Mouse (Mus musculus) forebrain, embryonic 14.5 days (tissue): Measurements from ENCODE around the gene Il1rapl1. TPM values are rescaled to one million over a fixed set of nuclear protein-coding genes. Genes with fewer than 3 reads are reported as not detected.

Experiments used
- ATAC-seq: fragments of 200-750 bp; cut with Nextera tagmentation; 2 replicates; pipeline ENCODE4 v1.8.0; 2017; ENCODE audit warnings: mild to moderate bottlenecking, moderate library complexity
- DNase-seq: peaks from one replicate; pipeline ENCODE4 v3.0.0-alpha.2; 2015; ENCODE audit warnings: low spot score
- H3K27ac ChIP-seq: fragments of 300-500 bp; sonication (generic); 2 replicates; pipeline ENCODE4 v1.5.1; 2014; ENCODE audit warnings: low read depth, mild to moderate bottlenecking, control low read depth, low read length, moderate library complexity
- H3K27me3 ChIP-seq: fragments of 300-500 bp; sonication (generic); replicated peaks from 2 replicates; pipeline ENCODE4 v1.6.1; 2014; ENCODE audit warnings: low read length, control low read depth, mixed read lengths; ENCODE audit not compliant: control insufficient read depth, insufficient read depth
- H3K36me3 ChIP-seq: fragments of 300-500 bp; sonication (generic); 2 replicates; pipeline ENCODE4 v1.6.1; 2014; ENCODE audit warnings: low read length, control low read depth; ENCODE audit not compliant: control insufficient read depth, insufficient read depth
- H3K4me1 ChIP-seq: fragments of 300-500 bp; sonication (generic); 2 replicates; pipeline ENCODE4 v1.6.1; 2014; ENCODE audit warnings: antibody characterized with exemption, low read length, control low read depth; ENCODE audit not compliant: control insufficient read depth, insufficient read depth
- H3K4me2 ChIP-seq: fragments of 300-500 bp; sonication (generic); 2 replicates; pipeline ENCODE4 v1.6.1; 2014; ENCODE audit warnings: mild to moderate bottlenecking, control low read depth, low read length
- H3K4me3 ChIP-seq: fragments of 300-500 bp; sonication (generic); 2 replicates; pipeline ENCODE4 v1.5.1; 2014; ENCODE audit warnings: low read depth, low read length, control low read depth
- H3K9ac ChIP-seq: fragments of 300-500 bp; sonication (generic); 2 replicates; pipeline ENCODE4 v1.6.1; 2014; ENCODE audit warnings: mild to moderate bottlenecking, low read length, control low read depth, moderate library complexity
- H3K9me3 ChIP-seq: fragments of 300-500 bp; sonication (generic); replicated peaks from 2 replicates; pipeline ENCODE4 v1.6.1; 2016; ENCODE audit warnings: low read length, control low read depth, mixed read lengths; ENCODE audit not compliant: control insufficient read depth
- WGBS: fragments of 180-500 bp; shearing (Covaris S2); extraction: QIAGEN DNeasy Blood & Tissue Kit; methylation state at CpG from one replicate; pipeline ENCODE4 v1.1.7; 2014; 5-methylcytosine and 5-hydroxymethylcytosine counted together
- polyA plus RNA-seq: library from polyadenylated mRNA; unstranded; fragments of >200 nt; fragmentation: Nextera tagmentation; extraction: Ambion mirVana; gene quantifications from 2 replicates; pipeline ENCODE4 v1.2.1, GENCODE M21; 2014

Il1rapl1 gene
- polyA plus RNA-seq, 1 experiment from 2014 or later = 0.95 TPM

GRCm38 (mm10) chrX:87813884-87814283, 301.6 kb downstream of the Il1rapl1 start:
- no peak overlapping the region for H3K4me2 ChIP-seq
- no peak overlapping the region for H3K4me3 ChIP-seq
- no peaks in the 10 kb centered on the region for H3K4me1 ChIP-seq
- DNase-seq = no peak
- no peak overlapping the region for H3K27ac ChIP-seq
- no peak for ATAC-seq
- H3K27me3 ChIP-seq = no peaks in the 10 kb centered on the region
- no peak overlapping the region for H3K9ac ChIP-seq
- H3K9me3 ChIP-seq = no peaks in the 10 kb centered on the region
- H3K36me3 ChIP-seq = no peaks in the 10 kb centered on the region

- no peak overlapping the region for H3K9ac ChIP-seq
- H3K36me3 ChIP-seq = no peaks in the 10 kb centered on the region
- ATAC-seq (no peak), DNase-seq (no peak)
- H3K9me3 ChIP-seq = no peaks in the 10 kb centered on the region
- no peak overlapping the region for H3K4me3 ChIP-seq
- no peak overlapping the region for H3K27ac ChIP-seq
- WGBS = 29% methylated on average over 1 of the region's 1 CpGs
- H3K4me2 ChIP-seq = no peak overlapping the region
- H3K4me1 ChIP-seq = no peaks in the 10 kb centered on the region
- H3K27me3 ChIP-seq = no peaks in the 10 kb centered on the region
Observed at GRCm38 (mm10) chrX:87807717-87808116, 307.7 kb downstream of the Il1rapl1 start.

GRCm38 (mm10) chrX:87793011-87793410, 322.4 kb downstream of the Il1rapl1 start:
- no peak overlapping the region for H3K4me3 ChIP-seq
- ATAC-seq = no peak
- H3K9ac ChIP-seq = no peak overlapping the region
- H3K4me1 ChIP-seq = no peaks in the 10 kb centered on the region
- no peaks in the 10 kb centered on the region for H3K27me3 ChIP-seq
- no peaks in the 10 kb centered on the region for H3K36me3 ChIP-seq
- H3K9me3 ChIP-seq = no peaks in the 10 kb centered on the region
- no peak for DNase-seq
- H3K27ac ChIP-seq = no peak overlapping the region
- no peak overlapping the region for H3K4me2 ChIP-seq

GRCm38 (mm10) chrX:87710589-87710988, 404.9 kb downstream of the Il1rapl1 start:
- no peaks in the 10 kb centered on the region for H3K36me3 ChIP-seq
- ATAC-seq = peak; percentile 52; the same call in 1 of the 2 replicates

GRCm38 (mm10) chrX:87663856-87664255, 451.6 kb downstream of the Il1rapl1 start:
- DNase-seq = peak; percentile 65
- WGBS = 82% methylated on average over 1 of the region's 1 CpGs
- H3K9ac ChIP-seq = no peak overlapping the region

More at GRCm38 (mm10) chrX:87710589-87710988, 404.9 kb downstream of the Il1rapl1 start:
- no peaks in the 10 kb centered on the region for H3K27me3 ChIP-seq
- no peak overlapping the region for H3K27ac ChIP-seq
- H3K4me2 ChIP-seq = no peak overlapping the region
- H3K4me3 ChIP-seq = no peak overlapping the region
- 70% methylated on average over 2 of the region's 2 CpGs for WGBS
- H3K9me3 ChIP-seq = no peaks in the 10 kb centered on the region
- no peaks in the 10 kb centered on the region for H3K4me1 ChIP-seq
- H3K9ac ChIP-seq = no peak overlapping the region
- peak; percentile 51 for DNase-seq

GRCm38 (mm10) chrX:87655644-87656043, 459.8 kb downstream of the Il1rapl1 start:
- no peak overlapping the region for H3K4me3 ChIP-seq
- H3K9ac ChIP-seq = no peak overlapping the region
- 21% methylated on average over 2 of the region's 2 CpGs for WGBS
- ATAC-seq (no peak), DNase-seq (peak; percentile 40)
- H3K36me3 ChIP-seq = no peaks in the 10 kb centered on the region
- H3K4me2 ChIP-seq = no peak overlapping the region
- H3K27ac ChIP-seq = no peak overlapping the region
- H3K9me3 ChIP-seq = no peaks in the 10 kb centered on the region
- H3K27me3 ChIP-seq = no peaks in the 10 kb centered on the region
- no peaks in the 10 kb centered on the region for H3K4me1 ChIP-seq

More at GRCm38 (mm10) chrX:87663856-87664255, 451.6 kb downstream of the Il1rapl1 start:
- Histone ChIP-seq H3K4me3 (no peak overlapping the region), H3K36me3 (no peaks in the 10 kb centered on the region), H3K4me2 (no peak overlapping the region), H3K27ac (no peak overlapping the region), H3K4me1 (no peaks in the 10 kb centered on the region), H3K9me3 (no peaks in the 10 kb centered on the region), H3K27me3 (no peaks in the 10 kb centered on the region)
- no peak for ATAC-seq

GRCm38 (mm10) chrX:87600914-87601313, 514.5 kb downstream of the Il1rapl1 start:
- no peak for ATAC-seq
- H3K27me3 ChIP-seq = no peaks in the 10 kb centered on the region
- H3K4me2 ChIP-seq = no peak overlapping the region
- no peaks in the 10 kb centered on the region for H3K9me3 ChIP-seq
- peak; percentile 39 for DNase-seq
- H3K9ac ChIP-seq = no peak overlapping the region
- H3K27ac ChIP-seq = no peak overlapping the region
- H3K4me3 ChIP-seq = no peak overlapping the region
- no peaks in the 10 kb centered on the region for H3K4me1 ChIP-seq
- H3K36me3 ChIP-seq = no peaks in the 10 kb centered on the region

- Histone ChIP-seq H3K4me1 (no peaks in the 10 kb centered on the region), H3K4me2 (no peak overlapping the region), H3K36me3 (no peaks in the 10 kb centered on the region), H3K27me3 (no peaks in the 10 kb centered on the region), H3K9ac (no peak overlapping the region), H3K27ac (no peak overlapping the region), H3K4me3 (no peak overlapping the region), H3K9me3 (no peaks in the 10 kb centered on the region)
- ATAC-seq (no peak), DNase-seq (no peak)
Observed at GRCm38 (mm10) chrX:87507997-87508396, 607.4 kb downstream of the Il1rapl1 start.

- H3K27ac ChIP-seq = no peak overlapping the region
- no peaks in the 10 kb centered on the region for H3K36me3 ChIP-seq
- 68% methylated on average over 5 of the region's 5 CpGs for WGBS
- ATAC-seq = peak; percentile 52; the same call in 1 of the 2 replicates
- no peak overlapping the region for H3K9ac ChIP-seq
- H3K27me3 ChIP-seq = no peaks in the 10 kb centered on the region
- no peaks in the 10 kb centered on the region for H3K4me1 ChIP-seq
- no peak overlapping the region for H3K4me2 ChIP-seq
- DNase-seq = peak; percentile 61
- H3K4me3 ChIP-seq = no peak overlapping the region
- H3K9me3 ChIP-seq = no peaks in the 10 kb centered on the region
Observed at GRCm38 (mm10) chrX:87502604-87503003, 612.8 kb downstream of the Il1rapl1 start.
